Mouse (Mus musculus) lung, embryonic 14.5 days (tissue): ENCODE results near the gene Kdsr. TPM values are rescaled to one million over a fixed set of nuclear protein-coding genes. Genes with fewer than 3 reads are reported as not detected.
A peak's percentile ranks its signal among the peaks of the same experiment; 100 is the strongest.

Experiments used
- ATAC-seq: fragments of 200-750 bp; cut with Nextera tagmentation; 2 replicates; pipeline ENCODE4 v1.8.0; 2017; ENCODE audit warnings: mild to moderate bottlenecking, moderate TSS enrichment, moderate library complexity; ENCODE audit not compliant: insufficient read depth
- DNase-seq: peaks from one replicate; pipeline ENCODE4 v3.0.0-alpha.2; 2015
- H3K27ac ChIP-seq: fragments of 300-500 bp; sonication (generic); 2 replicates; pipeline ENCODE4 v1.5.1; 2014; ENCODE audit warnings: low read depth, mild to moderate bottlenecking, moderate library complexity
- H3K27me3 ChIP-seq: fragments of 300-500 bp; sonication (generic); 2 replicates; pipeline ENCODE4 v1.6.1; 2014; ENCODE audit warnings: low read length, control low read depth; ENCODE audit not compliant: insufficient read depth
- H3K36me3 ChIP-seq: fragments of 300-500 bp; sonication (generic); 2 replicates; pipeline ENCODE4 v1.6.1; 2014; ENCODE audit warnings: control low read depth; ENCODE audit not compliant: insufficient read depth
- H3K4me1 ChIP-seq: fragments of 300-500 bp; sonication (generic); 2 replicates; pipeline ENCODE4 v1.6.1; 2014; ENCODE audit warnings: antibody characterized with exemption, control low read depth; ENCODE audit not compliant: insufficient read depth
- H3K4me2 ChIP-seq: fragments of 300-500 bp; sonication (generic); 2 replicates; pipeline ENCODE4 v1.6.1; 2014; ENCODE audit warnings: mild to moderate bottlenecking
- H3K4me3 ChIP-seq: fragments of 300-500 bp; sonication (generic); 2 replicates; pipeline ENCODE4 v1.5.1; 2014; ENCODE audit warnings: low read depth, low read length
- H3K9ac ChIP-seq: fragments of 300-500 bp; sonication (generic); 2 replicates; pipeline ENCODE4 v1.6.1; 2014
- H3K9me3 ChIP-seq: fragments of 300-500 bp; sonication (generic); 2 replicates; pipeline ENCODE4 v1.6.1; 2016; ENCODE audit warnings: low read depth, low read length, control low read depth
- CTCF ChIP-seq: IDR thresholded peaks from 2 replicates; pipeline ENCODE4 v1.5.1; 2016; ENCODE audit warnings: antibody characterized with exemption, low read depth
- WGBS: fragments of 180-500 bp; shearing (Covaris S2); extraction: QIAGEN DNeasy Blood & Tissue Kit; methylation state at CpG from one replicate; pipeline ENCODE4 v1.1.7; 2014; 5-methylcytosine and 5-hydroxymethylcytosine counted together
- polyA plus RNA-seq: library from polyadenylated mRNA; unstranded; fragments of >200 nt; fragmentation: Nextera tagmentation; extraction: Ambion mirVana; gene quantifications from 2 replicates; pipeline ENCODE4 v1.2.1, GENCODE M21; 2014

Kdsr gene
- polyA plus RNA-seq, 1 experiment from 2014 or later, result 16.5 TPM

DNA sequence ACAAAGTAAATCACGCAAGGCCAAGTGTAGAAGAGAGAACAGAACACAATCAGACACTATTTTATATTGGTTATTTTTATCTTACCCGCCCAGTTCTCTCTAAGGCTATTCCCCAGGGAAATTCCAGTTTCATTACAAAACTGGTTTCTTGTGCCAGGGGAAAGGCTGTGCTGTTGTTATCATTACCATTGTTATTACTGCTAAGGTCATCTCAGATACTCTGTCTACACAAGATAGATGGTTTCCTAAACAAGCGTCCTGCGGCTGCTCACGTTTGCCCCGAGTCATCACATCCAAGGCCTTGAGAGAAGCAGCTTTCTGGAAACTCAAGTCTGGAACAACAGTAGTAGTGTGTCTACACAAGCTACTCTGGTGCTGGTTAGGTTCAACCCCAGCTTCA, 65.2 kb downstream of the Kdsr start:
- H3K9me3 ChIP-seq, result no peaks in the 10 kb centered on the region
- H3K27ac ChIP-seq, result no peak overlapping the region
- no peaks in the 10 kb centered on the region for H3K36me3 ChIP-seq
- H3K4me3 ChIP-seq, result no peak overlapping the region
- no peak overlapping the region for H3K9ac ChIP-seq
- no peaks in the 10 kb centered on the region for H3K27me3 ChIP-seq
- 57% methylated on average over 6 of the region's 6 CpGs for WGBS
- no peak overlapping the region for H3K4me2 ChIP-seq
- ATAC-seq (no peak), DNase-seq (no peak)
- H3K4me1 ChIP-seq, result no peaks in the 10 kb centered on the region
- no peak for TF ChIP-seq CTCF

DNA sequence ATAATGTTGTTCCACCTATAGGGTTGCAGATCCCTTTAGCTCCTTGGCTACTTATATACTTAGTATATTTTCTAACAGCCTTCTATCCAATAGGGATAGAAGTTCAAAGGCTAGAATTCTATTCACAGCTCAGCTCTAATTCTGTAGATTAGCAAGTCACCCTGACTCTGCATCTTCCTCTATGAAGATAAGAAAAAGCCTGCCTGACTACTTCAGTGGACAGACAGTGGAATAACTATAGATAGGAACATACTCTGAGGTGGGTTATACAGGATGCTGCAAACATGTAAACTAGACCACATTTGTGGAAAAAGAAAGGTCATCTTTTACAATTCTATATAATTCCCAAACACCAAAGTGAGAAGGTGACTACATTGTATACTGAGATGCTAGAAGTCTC, 66.9 kb downstream of the Kdsr start:
- H3K4me3 ChIP-seq, result no peak overlapping the region
- H3K36me3 ChIP-seq, result no peaks in the 10 kb centered on the region
- no peak for TF ChIP-seq CTCF
- H3K4me1 ChIP-seq, result no peaks in the 10 kb centered on the region
- H3K9me3 ChIP-seq, result no peaks in the 10 kb centered on the region
- no peak overlapping the region for H3K27ac ChIP-seq
- no peak overlapping the region for H3K9ac ChIP-seq
- no peaks in the 10 kb centered on the region for H3K27me3 ChIP-seq
- ATAC-seq (no peak), DNase-seq (no peak)
- no peak overlapping the region for H3K4me2 ChIP-seq

DNA sequence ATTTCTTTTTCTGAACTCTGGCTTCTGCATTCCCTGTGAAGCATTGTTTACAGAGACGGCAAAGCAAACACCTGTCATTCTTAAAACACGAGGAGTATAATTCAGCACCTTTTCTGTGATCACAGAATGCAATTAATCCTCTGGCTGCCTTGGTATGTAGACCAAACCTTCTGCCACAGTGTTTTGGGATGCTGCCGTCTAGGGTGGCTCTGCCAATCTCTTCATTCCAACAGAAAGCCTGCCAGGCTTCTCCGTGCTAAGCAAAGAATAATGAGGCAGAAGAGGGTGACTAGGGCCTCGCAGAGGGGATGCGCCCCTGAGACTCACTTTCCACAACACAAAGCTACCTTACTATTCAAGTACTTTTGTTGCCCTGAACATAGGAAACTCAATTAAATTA, 68.6 kb downstream of the Kdsr start:
- 69% methylated on average over 6 of the region's 6 CpGs for WGBS
- no peak for ATAC-seq
- no peaks in the 10 kb centered on the region for H3K9me3 ChIP-seq

GRCm38 (mm10) chr1:106688161-106688516, 71.4 kb downstream of the Kdsr start:
- ATAC-seq (no peak), DNase-seq (no peak)
- H3K4me3 ChIP-seq, result no peak overlapping the region
- no peak overlapping the region for H3K9ac ChIP-seq
- no peaks in the 10 kb centered on the region for H3K4me1 ChIP-seq
- H3K9me3 ChIP-seq, result no peaks in the 10 kb centered on the region
- peak overlapping the region; percentile 54; the same call in 1 of the 2 replicates for H3K27ac ChIP-seq
- no peaks in the 10 kb centered on the region for H3K36me3 ChIP-seq
- no peak for TF ChIP-seq CTCF
- no peak overlapping the region for H3K4me2 ChIP-seq
- H3K27me3 ChIP-seq, result no peaks in the 10 kb centered on the region
- WGBS, result 69% methylated on average over 5 of the region's 5 CpGs

More for the DNA sequence above, 68.6 kb downstream of the Kdsr start:
- no peak for DNase-seq
- TF ChIP-seq CTCF, result no peak
- no peak overlapping the region for H3K9ac ChIP-seq
- no peak overlapping the region for H3K4me3 ChIP-seq
- no peak overlapping the region for H3K27ac ChIP-seq
- no peaks in the 10 kb centered on the region for H3K27me3 ChIP-seq
- H3K4me1 ChIP-seq, result no peaks in the 10 kb centered on the region
- no peak overlapping the region for H3K4me2 ChIP-seq
- H3K36me3 ChIP-seq, result no peaks in the 10 kb centered on the region

DNA sequence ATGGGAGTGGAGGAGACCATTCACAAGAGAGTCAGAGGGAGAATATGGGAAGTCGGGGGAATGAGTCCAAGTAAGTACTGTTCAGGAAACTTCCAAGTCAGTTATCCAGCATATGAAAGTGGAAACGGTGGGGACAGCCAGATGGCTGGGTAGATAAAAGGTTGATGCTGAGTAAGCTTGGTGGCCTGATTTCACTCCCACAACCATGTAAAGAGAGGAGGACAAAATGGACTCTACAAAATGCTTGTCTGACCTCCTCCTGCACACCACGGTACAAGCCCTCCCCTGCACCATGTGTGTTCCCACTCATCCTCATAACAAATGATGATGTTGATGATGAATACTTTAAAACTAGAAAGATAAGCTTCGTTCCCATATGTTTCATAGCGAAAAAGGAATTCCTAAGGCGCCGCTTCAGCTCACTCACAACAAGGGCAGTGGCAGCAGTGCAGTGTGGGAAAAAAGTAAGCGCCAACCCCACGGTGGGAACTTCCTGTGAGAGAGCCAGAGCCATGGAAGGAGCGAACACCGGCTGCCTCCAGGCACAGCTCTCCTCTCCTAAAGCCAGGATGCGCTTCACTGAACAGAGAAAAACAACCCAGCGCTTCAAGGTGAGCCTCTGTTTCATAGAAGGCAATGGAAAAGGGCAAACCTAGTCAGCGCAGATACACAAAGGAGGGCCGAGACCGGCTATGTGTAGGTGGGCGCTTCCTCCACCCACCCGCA, 71.9 kb downstream of the Kdsr start:
- no peak for TF ChIP-seq CTCF
- Histone ChIP-seq H3K27me3 (no peaks in the 10 kb centered on the region), H3K4me2 (no peak overlapping the region), H3K27ac (peak overlapping the region; percentile 54; the same call in 1 of the 2 replicates), H3K9ac (no peak overlapping the region), H3K4me1 (no peaks in the 10 kb centered on the region), H3K9me3 (no peaks in the 10 kb centered on the region), H3K36me3 (no peaks in the 10 kb centered on the region), H3K4me3 (no peak overlapping the region)
- ATAC-seq (no peak), DNase-seq (no peak)
- 75% methylated on average over 18 of the region's 18 CpGs for WGBS

GRCm38 (mm10) chr1:106685702-106686101, 73.8 kb downstream of the Kdsr start:
- no peaks in the 10 kb centered on the region for H3K9me3 ChIP-seq
- no peaks in the 10 kb centered on the region for H3K27me3 ChIP-seq
- no peak for TF ChIP-seq CTCF
- no peak overlapping the region for H3K4me2 ChIP-seq
- no peak overlapping the region for H3K27ac ChIP-seq
- 66% methylated on average over 2 of the region's 2 CpGs for WGBS
- no peaks in the 10 kb centered on the region for H3K36me3 ChIP-seq
- no peak overlapping the region for H3K9ac ChIP-seq
- no peaks in the 10 kb centered on the region for H3K4me1 ChIP-seq
- DNase-seq, result no peak
- no peak for ATAC-seq
- no peak overlapping the region for H3K4me3 ChIP-seq

DNA sequence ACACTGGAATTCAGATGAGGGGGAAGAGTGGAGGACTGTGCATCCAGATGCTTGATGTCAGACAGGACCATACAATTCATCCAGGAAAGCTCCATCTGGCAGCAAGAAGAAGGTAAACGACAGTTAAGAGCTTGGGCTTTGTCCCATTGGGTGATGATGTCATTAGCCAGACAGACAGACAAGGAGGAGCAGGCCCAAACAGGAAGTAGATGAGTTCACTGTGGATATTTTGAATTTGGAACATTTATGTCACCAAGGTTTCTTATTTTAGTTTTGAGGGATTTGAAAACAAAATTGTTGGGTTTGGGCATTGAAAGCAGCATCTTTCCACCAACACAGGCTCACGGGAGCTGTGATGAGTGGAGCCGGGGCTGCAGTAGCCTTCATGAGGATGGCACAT, 75.0 kb downstream of the Kdsr start:
- no peak for DNase-seq
- Histone ChIP-seq H3K4me2 (no peak overlapping the region), H3K4me3 (no peak overlapping the region), H3K27ac (no peak overlapping the region), H3K36me3 (no peaks in the 10 kb centered on the region), H3K27me3 (no peaks in the 10 kb centered on the region), H3K9me3 (no peaks in the 10 kb centered on the region), H3K9ac (no peak overlapping the region), H3K4me1 (no peaks in the 10 kb centered on the region)
- no peak for ATAC-seq
- WGBS, result 66% methylated on average over 3 of the region's 3 CpGs
- no peak for TF ChIP-seq CTCF
